Mouse (Mus musculus): ENCODE results near the gene Cst10. TPM values are rescaled to one million over a fixed set of nuclear protein-coding genes. Genes with fewer than 3 reads are reported as not detected.

Cst10 gene
- total RNA-seq (2017), result not detected in 2 replicates

- no peak for ATAC-seq (ENCODE audit: extremely low read depth, insufficient number of reproducible peaks, low FRiP score, poor library complexity, severe bottlenecking)
Observed at GRCm38 (mm10) chr2:149404757-149405156, at the start of gene Cst10. Gene Cst10 (plus strand): TSS chr2:149405057.

GRCm38 (mm10) chr2:149392951-149393350 is 11.9 kb upstream of the Cst10 start:
- ATAC-seq (ENCODE audit: extremely low read depth, insufficient number of reproducible peaks, low FRiP score, poor library complexity, severe bottlenecking), result no peak

GRCm38 (mm10) chr2:149422564-149422963 is 17.7 kb downstream of the Cst10 start:
- no peak for ATAC-seq (ENCODE audit: extremely low read depth, insufficient number of reproducible peaks, low FRiP score, poor library complexity, severe bottlenecking)
